11 mouse cellular contexts compared by ENCODE assay signal in the genomic region with DNA sequence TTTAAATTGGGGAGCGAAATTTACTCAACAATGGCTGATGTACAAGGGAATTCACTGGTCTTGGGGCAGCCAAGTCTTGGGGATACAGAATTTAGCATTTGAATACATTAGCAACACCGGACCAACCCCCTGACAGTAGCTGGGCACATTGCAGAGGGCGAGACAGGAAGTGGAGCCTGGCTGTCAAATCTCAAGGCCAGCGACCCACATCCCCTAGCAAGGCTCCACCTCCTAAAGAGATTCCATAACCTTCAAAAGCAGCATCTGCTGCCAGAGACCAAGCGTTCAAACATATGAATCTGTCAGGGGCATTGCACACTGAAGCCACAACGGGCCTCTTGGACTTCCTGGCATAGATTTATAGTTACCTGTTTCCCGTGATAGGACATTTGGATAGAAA.
"Had no signal": no experiment of that assay in that cellular context is flagged by ENCODE, and none has a peak within 500 bp of the region (broad histone marks: within the 10 kb centered on the region; RNA-seq: fewer than 3 reads in every experiment).

No protein-coding gene starts in this region.

- ATAC-seq: midbrain, embryonic 16.5 days had no signal

- DNase-seq: lung, adult 18-20 months; lung, embryonic 14.5 days; lung, postnatal 10 days; lung, postnatal 4 days; midbrain, embryonic 14.5 days; retina, postnatal 1 day; right cerebral cortex, adult 18-20 months; right cerebral cortex, postnatal 14 days; thymus, adult 2 months; thymus, postnatal 36 days had no signal
